Mouse (Mus musculus) olfactory bulb, adult 2 months (tissue): ENCODE data around the gene Vps52.

Experiments
- CTCF ChIP-seq: fragments of 200-500 bp; IDR thresholded peaks from 2 replicates; pipeline ENCODE4 v1.5.1; 2012; ENCODE audit warnings: low read depth, mild to moderate bottlenecking, low read length, moderate library complexity; ENCODE audit not compliant: insufficient read depth
- POLR2A ChIP-seq: fragments of 200-500 bp; IDR thresholded peaks from 2 replicates; pipeline ENCODE4 v1.6.1; 2012; ENCODE audit warnings: mild to moderate bottlenecking, low read depth, low read length, moderate library complexity; ENCODE audit not compliant: insufficient read depth

GRCm38 (mm10) chr17:33999341-34000149 is 43.9 kb downstream of the Vps52 start:
- TF ChIP-seq CTCF = no peak
- TF ChIP-seq POLR2A = no peak
